Mouse (Mus musculus): ENCODE results near the gene Ing2.

DNA sequence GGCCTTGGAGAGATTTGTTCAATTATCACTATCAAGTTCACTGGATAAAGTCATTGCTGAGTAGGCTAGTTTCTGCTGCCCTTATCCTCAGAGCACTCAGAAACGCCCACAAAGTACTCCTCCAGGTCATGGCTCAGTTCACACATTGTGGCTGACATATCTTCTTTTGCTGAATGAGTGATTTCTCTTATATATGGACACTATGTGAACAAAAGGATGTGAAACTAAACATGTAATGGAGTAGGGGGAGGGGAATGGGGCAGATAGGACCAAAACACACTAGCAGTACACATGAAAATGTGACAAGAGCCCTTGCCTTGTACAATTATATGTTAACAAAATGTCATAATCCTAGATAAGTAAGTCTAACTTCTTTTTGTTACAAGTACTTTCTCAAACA lies 27.0 kb upstream of the Ing2 start:
- no peak for TF ChIP-seq GATA1 (IDR thresholded peaks at IDR 0.05; ENCODE audit: borderline replicate concordance, low read length)
- no peak for TF ChIP-seq FLI1 (IDR thresholded peaks at IDR 0.05; ENCODE audit: low read length)

Measured in megakaryocyte, embryonic 14.5 days (primary cell).